Mouse (Mus musculus) MEL (cell line): ENCODE results near the gene Tspan32.

Experiments used
- CTCF ChIP-seq, 3 experiments: IDR thresholded peaks in 2 of 3; conservative IDR thresholded peaks in 1 of 3; 2 replicates each; pipeline ENCODE4 v1.5.1; 2011 to 2012; ENCODE audit warnings: low read length in 3 of 3, low read depth in 2 of 3, mild to moderate bottlenecking in 2 of 3, improper control_type of control experiment in 1 of 3, inconsistent platforms in 1 of 3, mixed read lengths in 1 of 3, moderate library complexity in 1 of 3; ENCODE audit not compliant: control insufficient read depth in 1 of 3, insufficient read depth in 1 of 3, poor library complexity in 1 of 3, severe bottlenecking in 1 of 3
- E2F4 ChIP-seq: IDR thresholded peaks from 2 replicates; pipeline ENCODE4 v1.6.1; 2011; ENCODE audit warnings: low read depth, low read length, improper control_type of control experiment, borderline replicate concordance
- GABPA ChIP-seq: IDR thresholded peaks from 2 replicates; pipeline ENCODE4 v1.6.1; 2012; ENCODE audit warnings: low read depth, mild to moderate bottlenecking, inconsistent platforms, low read length, improper control_type of control experiment, moderate library complexity
- MEF2A ChIP-seq: IDR thresholded peaks from 2 replicates; pipeline ENCODE4 v1.6.1; 2014; ENCODE audit warnings: low read depth, mild to moderate bottlenecking, inconsistent platforms, low read length, improper control_type of control experiment; ENCODE audit not compliant: poor library complexity, insufficient replicate concordance, severe bottlenecking; ENCODE audit errors: extremely low read depth
- NRF1 ChIP-seq: IDR thresholded peaks from 2 replicates; pipeline ENCODE4 v1.6.1; 2014; ENCODE audit warnings: low read depth, mild to moderate bottlenecking, inconsistent platforms, low read length, improper control_type of control experiment, moderate library complexity; ENCODE audit not compliant: poor library complexity, insufficient read depth, severe bottlenecking
- POLR2A ChIP-seq, 2 experiments: IDR thresholded peaks; 2 replicates each; pipeline ENCODE4 v1.6.1; 2011 to 2012; ENCODE audit warnings: low read length in 2 of 2, mild to moderate bottlenecking in 2 of 2, control low read depth in 1 of 2, improper control_type of control experiment in 1 of 2, low read depth in 1 of 2, moderate library complexity in 1 of 2; ENCODE audit not compliant: control insufficient read depth in 1 of 2, insufficient read depth in 1 of 2, poor library complexity in 1 of 2
- RAD21 ChIP-seq: IDR thresholded peaks from 2 replicates; pipeline ENCODE4 v1.6.1; 2011; ENCODE audit warnings: mild to moderate bottlenecking, low read depth, low read length, improper control_type of control experiment
- USF1 ChIP-seq: IDR thresholded peaks from 2 replicates; pipeline ENCODE4 v1.6.1; 2014; ENCODE audit warnings: low read depth, mild to moderate bottlenecking, inconsistent platforms, low read length, improper control_type of control experiment, moderate library complexity
- ZC3H11A ChIP-seq: IDR thresholded peaks from 2 replicates; pipeline ENCODE4 v1.6.1; 2012; ENCODE audit warnings: low read depth, mild to moderate bottlenecking, inconsistent platforms, low read length, improper control_type of control experiment

DNA sequence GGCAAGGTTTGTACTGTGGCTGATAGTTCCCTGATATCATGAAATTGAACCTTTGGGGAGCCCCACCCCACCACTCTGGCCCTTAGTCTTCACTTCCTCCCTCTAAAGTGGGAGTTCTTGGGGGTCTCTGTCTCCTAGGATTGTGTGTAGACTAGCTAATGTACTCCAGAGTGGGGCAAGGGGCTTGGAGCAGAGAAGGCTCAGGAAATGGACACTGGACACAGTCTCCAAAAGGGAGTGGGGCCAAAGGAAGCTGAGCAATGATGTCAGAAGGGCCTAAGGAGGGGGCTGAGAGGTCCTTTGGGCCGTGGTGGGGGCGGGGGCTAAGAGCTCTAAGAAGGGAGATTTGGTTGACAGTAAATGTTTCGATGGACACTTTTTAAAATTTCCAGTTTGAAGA is 50.2 kb downstream of the Tspan32 start:
- no peak for TF ChIP-seq ZC3H11A
- TF ChIP-seq RAD21 = no peak
- TF ChIP-seq MEF2A = no peak
- no peak for TF ChIP-seq NRF1
- TF ChIP-seq CTCF (IDR thresholded peaks at IDR 0.05 in 2 of 3, conservative IDR thresholded peaks at IDR 0.05 in 1 of 3; ENCODE audit: control insufficient read depth in 1 of 3, insufficient read depth in 1 of 3, low read depth in 2 of 3, low read length in 3 of 3, poor library complexity in 1 of 3, severe bottlenecking in 1 of 3) = no peak
- TF ChIP-seq POLR2A (IDR thresholded peaks at IDR 0.05; ENCODE audit: control insufficient read depth in 1 of 2, insufficient read depth in 1 of 2, low read depth in 1 of 2, low read length in 2 of 2, poor library complexity in 1 of 2) = no peak
- TF ChIP-seq E2F4 = no peak
- TF ChIP-seq USF1 = no peak
- TF ChIP-seq GABPA = no peak
